Mouse (Mus musculus) macrophage (primary cell): Measurements from ENCODE around the gene Mycl. TPM values are rescaled to one million over a fixed set of nuclear protein-coding genes. Genes with fewer than 3 reads are reported as not detected.
"Not testable (repeated sequence)": the region's sequence is repeated elsewhere in the genome, so short reads cannot be mapped to it uniquely, and the experiment has no call there.

ENCODE experiments used
- H3K27ac ChIP-seq: fragments of 350-480 bp; formaldehyde crosslinking; 2 replicates; pipeline ENCODE4 v1.9.0; 2021
- H3K36me3 ChIP-seq: fragments of 350-480 bp; formaldehyde crosslinking; 2 replicates; pipeline ENCODE4 v1.9.0; 2021; ENCODE audit errors: inconsistent target
- H3K4me3 ChIP-seq: fragments of 350-480 bp; formaldehyde crosslinking; 2 replicates; pipeline ENCODE4 v1.9.0; 2021; ENCODE audit errors: inconsistent target
- H3K79me2 ChIP-seq: fragments of 350-480 bp; formaldehyde crosslinking; 2 replicates; pipeline ENCODE4 v1.9.0; 2021; ENCODE audit errors: inconsistent target
- WGBS: methylation state at CpG from one replicate; pipeline ENCODE4 v1.1.7; 2026; ENCODE audit warnings: inconsistent platforms; ENCODE audit not compliant: missing documents; 5-methylcytosine and 5-hydroxymethylcytosine counted together
- polyA plus RNA-seq: library from polyadenylated mRNA; stranded (reverse); fragments of 250-400 nt; gene quantifications from 3 replicates; pipeline ENCODE4 v1.2.4, GENCODE M21; 2018; ENCODE audit warnings: inconsistent platforms

The Mycl gene
- polyA plus RNA-seq, 1 experiment from 2014 or later: 0.07 TPM

DNA sequence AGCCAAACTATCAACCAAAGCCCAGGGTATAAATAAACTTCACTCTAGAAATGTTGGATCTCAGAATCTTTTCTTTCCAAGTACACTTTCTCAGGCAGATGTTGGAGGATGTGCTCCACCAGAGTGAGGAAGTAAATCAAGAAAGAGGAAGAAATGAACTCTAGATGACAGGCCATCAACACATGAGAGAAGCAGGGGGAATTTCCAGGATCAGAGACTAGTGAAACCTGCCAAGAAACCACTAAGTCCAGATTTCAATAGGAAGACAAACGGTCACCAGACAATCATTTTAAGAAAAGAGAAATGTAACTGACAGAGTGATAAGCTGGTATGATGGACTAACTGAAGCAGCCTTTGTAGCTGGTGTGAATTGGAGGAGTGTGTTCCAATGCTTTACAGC is 4.3 kb upstream of the Mycl start:
- Histone ChIP-seq H3K36me3 (no peaks in the 10 kb centered on the region), H3K79me2 (no peaks in the 10 kb centered on the region), H3K4me3 (no peak overlapping the region), H3K27ac (no peak overlapping the region)
- WGBS: 0% methylated on average over 1 of the region's 1 CpGs

DNA sequence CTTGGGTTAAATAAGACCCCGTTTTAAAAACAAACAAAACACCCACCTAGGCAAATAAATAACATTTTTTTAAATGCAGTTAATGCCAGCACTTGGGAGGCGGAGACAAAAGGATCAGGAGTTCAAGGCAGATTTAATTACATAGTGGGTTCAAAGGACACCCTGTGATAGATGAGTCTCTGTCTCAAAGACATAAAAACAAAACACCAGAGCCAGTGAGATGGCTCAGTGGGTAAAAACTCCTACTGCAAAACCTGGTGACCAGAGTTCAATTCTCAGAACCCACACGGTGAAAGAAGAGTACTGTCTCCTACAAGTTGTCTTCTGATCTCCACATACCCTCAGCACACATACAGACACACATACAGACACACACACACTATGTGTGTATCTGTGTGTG is 3.2 kb upstream of the Mycl start:
- Histone ChIP-seq H3K79me2 (no peaks in the 10 kb centered on the region), H3K27ac (no peak overlapping the region), H3K36me3 (no peaks in the 10 kb centered on the region), H3K4me3 (no peak overlapping the region)
- 88% methylated on average over 2 of the region's 3 CpGs for WGBS

DNA sequence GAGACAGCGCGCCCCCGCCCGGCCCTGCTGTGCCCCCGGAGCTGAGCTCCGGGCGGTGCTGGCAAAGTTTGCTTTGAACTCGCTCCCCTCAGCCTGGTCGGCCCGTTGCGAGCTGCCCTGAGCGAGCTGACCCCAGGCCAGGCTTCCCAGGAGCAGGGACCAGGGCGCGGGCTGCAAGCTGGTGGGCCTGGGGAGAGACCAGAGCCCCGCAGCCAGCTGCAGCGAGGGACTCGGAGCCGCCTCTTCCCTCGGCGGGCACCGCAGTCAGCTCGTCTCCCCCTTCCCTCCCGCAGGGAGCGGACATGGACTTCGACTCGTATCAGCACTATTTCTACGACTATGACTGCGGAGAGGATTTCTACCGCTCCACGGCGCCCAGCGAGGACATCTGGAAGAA is 767 bp downstream of the Mycl start:
- no peak overlapping the region for H3K27ac ChIP-seq
- H3K36me3 ChIP-seq: no peaks in the 10 kb centered on the region
- H3K4me3 ChIP-seq: no peak overlapping the region
- WGBS: 4% methylated on average over 32 of the region's 32 CpGs
- no peaks in the 10 kb centered on the region for H3K79me2 ChIP-seq

DNA sequence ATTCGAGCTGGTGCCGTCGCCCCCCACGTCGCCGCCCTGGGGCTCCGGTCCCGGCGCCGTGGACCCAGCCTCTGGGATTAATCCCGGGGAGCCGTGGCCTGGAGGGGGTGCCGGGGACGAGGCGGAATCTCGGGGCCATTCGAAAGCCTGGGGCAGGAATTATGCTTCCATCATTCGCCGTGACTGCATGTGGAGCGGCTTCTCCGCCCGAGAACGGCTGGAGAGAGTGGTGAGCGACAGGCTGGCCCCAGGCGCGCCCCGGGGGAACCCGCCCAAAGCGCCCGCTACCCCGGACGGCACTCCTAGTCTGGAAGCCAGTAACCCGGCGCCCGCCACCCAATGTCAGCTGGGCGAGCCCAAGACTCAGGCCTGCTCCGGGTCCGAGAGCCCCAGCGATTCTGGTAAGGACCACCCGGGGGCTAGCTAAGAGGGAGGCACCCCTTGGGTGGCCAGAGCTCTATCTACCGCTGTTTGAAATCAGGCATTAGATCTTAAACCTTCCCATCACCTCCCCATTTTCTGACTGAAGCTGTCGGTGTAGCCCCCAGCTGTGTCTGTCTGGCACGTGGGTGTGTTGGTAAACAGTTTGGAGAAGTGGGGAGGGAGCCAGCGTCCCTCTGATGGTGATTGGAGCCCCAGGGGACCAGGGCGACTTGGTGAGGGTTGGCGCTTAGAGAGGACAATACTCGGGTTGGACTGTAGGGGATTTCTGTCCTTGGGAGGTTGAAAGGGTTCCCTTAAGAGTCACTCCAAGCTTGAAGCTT is 1.3 kb downstream of the Mycl start:
- no peak overlapping the region for H3K27ac ChIP-seq
- H3K4me3 ChIP-seq: no peak overlapping the region
- WGBS: 3% methylated on average over 37 of the region's 47 CpGs
- no peaks in the 10 kb centered on the region for H3K36me3 ChIP-seq
- H3K79me2 ChIP-seq: no peaks in the 10 kb centered on the region

DNA sequence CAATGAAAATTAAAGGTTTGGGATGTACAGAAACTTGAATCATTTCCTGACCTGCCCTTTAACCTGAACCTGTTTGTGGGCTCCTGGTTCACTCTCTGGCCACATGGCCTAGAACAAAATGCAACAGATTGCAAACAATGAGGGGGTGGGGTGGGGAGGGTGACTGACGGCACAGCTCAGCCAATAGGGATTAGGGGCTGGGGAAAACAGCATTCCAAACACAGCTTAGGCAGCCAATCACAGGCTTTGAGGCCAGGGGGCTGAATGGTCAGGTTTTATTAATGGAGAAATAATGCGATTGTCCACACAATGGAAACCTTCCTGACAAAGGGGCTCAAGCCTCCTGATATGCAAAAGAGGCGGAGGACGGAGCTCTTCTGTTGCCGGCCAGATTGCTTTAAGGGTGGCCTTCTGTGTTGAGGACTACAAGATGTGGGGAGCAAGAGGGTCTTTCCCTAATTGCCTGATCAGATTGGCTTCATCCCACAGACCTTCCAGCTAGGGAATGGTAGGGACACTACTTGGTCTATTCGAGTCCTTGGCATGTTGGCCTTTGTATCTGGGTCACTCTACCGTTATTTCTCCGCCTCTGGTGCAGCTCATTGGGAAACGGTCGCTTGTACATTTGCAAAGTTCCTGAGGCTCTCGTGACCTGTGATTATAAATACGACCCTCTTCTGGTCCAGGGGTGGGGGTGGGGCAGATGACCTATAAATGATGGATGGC is 3.2 kb downstream of the Mycl start:
- Histone ChIP-seq H3K4me3 (no peak overlapping the region), H3K79me2 (no peaks in the 10 kb centered on the region), H3K27ac (no peak overlapping the region), H3K36me3 (no peaks in the 10 kb centered on the region)
- 47% methylated on average over 12 of the region's 12 CpGs for WGBS

DNA sequence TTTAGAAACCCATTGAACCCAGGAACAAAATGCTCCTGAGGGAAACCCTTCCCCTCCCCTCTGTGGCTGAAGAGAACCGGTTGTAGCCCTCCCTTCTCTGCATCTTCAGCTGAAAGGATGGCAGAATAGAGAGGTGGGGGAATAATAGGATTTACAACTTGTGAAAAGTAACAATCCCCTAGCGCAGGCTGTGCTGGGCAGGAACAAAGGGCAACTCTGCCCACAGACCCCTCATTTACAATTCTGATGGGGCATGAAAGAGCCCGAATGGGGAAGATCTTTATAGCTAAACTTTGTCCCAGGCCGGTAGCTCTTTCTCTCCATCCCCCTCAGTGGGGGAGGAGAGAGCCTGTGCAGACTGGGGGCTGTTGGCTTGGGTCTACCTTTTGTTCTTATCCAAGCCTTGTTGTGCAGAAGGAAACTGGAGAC is 3.8 kb downstream of the Mycl start:
- Histone ChIP-seq H3K36me3 (no peaks in the 10 kb centered on the region), H3K27ac (no peak overlapping the region), H3K79me2 (no peaks in the 10 kb centered on the region), H3K4me3 (no peak overlapping the region)
- 46% methylated on average over 4 of the region's 4 CpGs for WGBS

DNA sequence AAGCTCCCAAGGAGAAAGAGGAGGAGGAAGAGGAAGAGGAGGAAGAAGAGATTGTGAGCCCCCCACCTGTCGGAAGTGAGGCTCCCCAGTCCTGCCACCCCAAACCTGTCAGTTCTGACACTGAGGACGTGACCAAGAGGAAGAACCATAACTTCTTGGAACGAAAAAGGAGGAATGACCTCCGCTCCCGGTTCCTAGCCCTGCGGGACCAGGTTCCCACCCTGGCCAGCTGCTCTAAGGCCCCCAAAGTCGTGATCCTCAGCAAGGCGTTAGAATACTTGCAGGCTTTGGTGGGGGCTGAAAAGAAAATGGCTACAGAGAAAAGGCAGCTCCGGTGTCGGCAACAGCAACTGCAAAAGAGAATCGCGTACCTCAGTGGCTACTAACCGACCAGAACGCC is 4.7 kb downstream of the Mycl start:
- Histone ChIP-seq H3K27ac (no peak overlapping the region), H3K36me3 (no peaks in the 10 kb centered on the region), H3K79me2 (no peaks in the 10 kb centered on the region), H3K4me3 (no peak overlapping the region)
- WGBS: 75% methylated on average over 14 of the region's 14 CpGs

DNA sequence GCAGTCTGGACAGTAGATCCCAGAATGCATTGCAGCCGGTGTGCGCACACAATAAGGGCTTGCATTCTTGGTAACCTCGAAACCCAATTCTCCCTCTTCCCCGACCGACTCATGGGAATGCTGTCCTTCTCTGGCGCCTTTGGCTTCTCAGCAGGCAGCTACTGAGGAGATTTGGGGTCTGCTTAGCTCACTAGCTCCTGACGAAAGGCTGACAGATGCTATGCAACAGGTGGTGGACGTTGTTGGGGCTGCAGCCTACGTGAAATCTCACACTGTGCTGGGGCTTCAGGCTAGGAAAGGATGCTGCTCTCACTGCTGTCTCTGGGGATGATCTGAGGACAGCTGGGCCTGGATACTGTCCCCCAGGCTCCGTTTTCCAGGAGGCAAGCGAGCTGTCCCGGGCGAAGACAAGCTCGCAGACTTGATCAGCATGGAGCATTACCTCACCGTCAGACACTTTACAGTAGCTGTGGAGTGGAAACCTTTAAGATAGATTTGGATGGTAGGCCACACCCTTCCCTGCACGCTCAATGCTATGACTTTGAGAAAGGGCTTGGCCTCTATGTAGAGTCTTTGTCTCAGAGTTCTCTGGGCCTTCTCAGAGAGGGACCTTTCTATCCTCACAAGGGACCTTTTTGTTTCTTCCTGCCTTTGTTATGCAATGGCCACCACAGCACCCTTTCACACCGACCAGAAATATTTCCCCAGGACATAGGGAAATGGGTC is 5.3 kb downstream of the Mycl start:
- Histone ChIP-seq H3K36me3 (no peaks in the 10 kb centered on the region), H3K4me3 (no peak overlapping the region), H3K79me2 (no peaks in the 10 kb centered on the region), H3K27ac (no peak overlapping the region)
- 81% methylated on average over 17 of the region's 17 CpGs for WGBS

DNA sequence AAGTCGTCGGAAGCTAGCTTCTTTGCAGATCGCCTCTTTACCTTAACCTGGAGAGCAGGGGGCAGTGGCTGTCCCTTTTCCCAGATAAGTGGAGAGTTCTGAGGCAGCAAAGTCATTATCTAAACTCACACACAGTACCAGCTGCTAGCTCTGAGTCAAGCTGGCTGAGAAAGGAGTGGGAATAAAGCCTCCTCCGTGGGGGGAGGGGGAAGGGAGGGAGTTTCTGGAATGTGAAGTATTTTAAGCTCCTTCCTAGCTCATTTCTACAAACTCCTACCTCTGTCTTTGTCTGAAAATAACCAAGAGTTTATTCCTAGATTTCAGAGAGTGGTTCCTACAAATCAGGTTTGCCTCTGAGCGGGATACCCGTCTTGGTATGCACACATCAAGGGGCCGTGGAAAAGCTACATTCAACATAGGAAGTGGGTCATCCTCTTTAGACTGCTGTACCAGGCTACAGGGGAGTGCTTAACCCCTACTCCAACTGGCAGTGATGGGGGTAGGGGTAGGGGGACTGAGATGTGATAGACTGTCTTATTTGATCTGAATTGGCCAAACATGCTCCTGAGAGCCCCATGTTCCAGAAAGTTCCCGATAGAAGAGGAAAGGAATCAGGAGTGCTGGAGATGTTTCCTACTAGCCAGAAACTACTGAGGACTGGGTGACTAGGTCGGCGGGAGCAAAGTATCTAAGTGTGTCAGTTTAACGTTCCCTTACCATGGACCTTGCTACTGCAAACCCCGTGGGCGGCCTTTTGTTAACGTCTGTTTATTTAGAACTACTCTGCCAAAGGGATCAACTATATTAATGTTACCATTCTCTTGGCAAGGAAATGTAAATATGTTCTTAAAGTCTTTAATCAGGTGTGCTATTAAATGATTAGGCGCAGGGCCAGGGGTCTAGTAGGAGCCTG is 9.9 kb downstream of the Mycl start:
- no peak overlapping the region for H3K4me3 ChIP-seq
- no peaks in the 10 kb centered on the region for H3K36me3 ChIP-seq
- H3K27ac ChIP-seq: no peak overlapping the region
- no peaks in the 10 kb centered on the region for H3K79me2 ChIP-seq
- 81% methylated on average over 14 of the region's 15 CpGs for WGBS

DNA sequence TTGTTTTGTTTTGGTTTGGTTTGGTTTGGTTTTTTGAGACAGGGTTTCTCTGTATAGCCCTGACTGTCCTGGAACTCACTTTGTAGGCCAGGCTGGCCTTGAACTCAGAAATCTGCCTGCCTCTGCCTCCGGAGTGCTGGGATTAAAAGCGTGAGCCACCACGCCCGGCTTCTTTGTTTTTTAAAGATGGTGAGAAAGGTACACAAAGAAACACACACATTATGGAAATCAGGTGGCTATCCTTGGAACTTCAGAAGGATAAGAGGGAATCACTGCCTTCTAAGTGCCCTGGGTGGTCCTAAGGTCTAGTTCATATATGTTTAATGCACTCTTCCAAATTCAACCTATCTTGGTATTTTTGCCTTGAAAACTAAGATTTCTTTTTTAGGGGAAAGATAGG is 17.0 kb downstream of the Mycl start:
- H3K36me3 ChIP-seq, H3K4me3 ChIP-seq, H3K27ac ChIP-seq: not testable (repeated sequence)
- WGBS: 96% methylated on average over 4 of the region's 4 CpGs
- peaks cover 11% of the 10 kb centered on the region for H3K79me2 ChIP-seq

DNA sequence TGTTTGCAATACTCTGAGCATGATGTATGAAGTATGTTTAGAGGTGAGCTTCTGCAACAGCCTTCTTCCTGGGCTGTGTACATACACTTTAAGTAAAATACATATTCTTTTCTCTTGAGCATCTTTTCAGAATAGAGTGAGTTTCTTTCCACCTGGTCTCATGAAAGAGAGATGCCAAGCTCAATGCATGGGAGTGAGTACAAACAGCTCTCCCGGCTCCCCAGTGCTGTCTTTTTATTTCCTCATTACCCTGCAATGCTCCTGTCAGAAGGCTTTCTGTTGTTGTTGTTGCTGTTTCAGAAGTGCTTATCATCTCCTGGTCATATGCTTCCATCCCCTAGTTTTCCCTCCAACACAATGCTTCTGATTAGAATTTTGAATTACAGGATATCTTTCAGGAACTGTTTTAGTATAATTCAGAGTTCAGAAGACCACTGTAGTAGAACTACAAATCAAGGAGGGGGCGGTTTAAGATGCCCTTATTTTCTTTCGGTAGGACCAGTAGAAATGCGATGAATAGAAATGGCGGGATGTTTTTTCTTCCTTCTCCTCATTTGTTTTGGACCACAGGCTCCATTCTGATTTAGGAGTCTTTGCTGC is 18.0 kb downstream of the Mycl start:
- WGBS: 76% methylated on average over 5 of the region's 5 CpGs

DNA sequence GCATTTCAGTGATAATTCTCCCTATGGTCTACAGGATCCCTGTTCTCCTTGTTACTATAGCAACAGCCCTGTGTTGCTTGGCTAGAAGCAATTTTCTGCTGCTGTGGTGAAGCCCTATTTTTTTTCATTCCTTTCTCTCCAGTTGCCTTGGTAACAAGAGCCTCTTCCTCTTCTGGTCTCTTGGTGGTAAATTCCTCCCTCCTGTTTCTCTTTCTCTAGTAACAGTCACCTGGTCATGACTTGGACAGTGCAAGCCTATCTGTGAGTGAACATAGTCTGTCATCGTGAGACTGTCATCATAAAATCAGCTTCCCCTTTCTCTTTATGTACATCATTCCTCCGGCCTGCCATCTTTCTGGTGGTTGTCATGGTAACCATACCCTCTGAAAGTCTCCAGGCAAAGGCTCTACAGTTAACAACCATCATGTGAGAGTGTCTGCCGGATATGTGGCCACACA is 18.5 kb downstream of the Mycl start:
- H3K4me3 ChIP-seq: no peak overlapping the region
- no peaks in the 10 kb centered on the region for H3K36me3 ChIP-seq
- 14% methylated on average over 3 of the region's 3 CpGs for WGBS
- no peak overlapping the region for H3K27ac ChIP-seq
- peaks cover 22% of the 10 kb centered on the region for H3K79me2 ChIP-seq

More for the DNA sequence above, 18.0 kb downstream of the Mycl start:
- H3K79me2 ChIP-seq: peaks cover 20% of the 10 kb centered on the region
- H3K27ac ChIP-seq: no peak overlapping the region
- H3K4me3 ChIP-seq: no peak overlapping the region
- H3K36me3 ChIP-seq: no peaks in the 10 kb centered on the region

DNA sequence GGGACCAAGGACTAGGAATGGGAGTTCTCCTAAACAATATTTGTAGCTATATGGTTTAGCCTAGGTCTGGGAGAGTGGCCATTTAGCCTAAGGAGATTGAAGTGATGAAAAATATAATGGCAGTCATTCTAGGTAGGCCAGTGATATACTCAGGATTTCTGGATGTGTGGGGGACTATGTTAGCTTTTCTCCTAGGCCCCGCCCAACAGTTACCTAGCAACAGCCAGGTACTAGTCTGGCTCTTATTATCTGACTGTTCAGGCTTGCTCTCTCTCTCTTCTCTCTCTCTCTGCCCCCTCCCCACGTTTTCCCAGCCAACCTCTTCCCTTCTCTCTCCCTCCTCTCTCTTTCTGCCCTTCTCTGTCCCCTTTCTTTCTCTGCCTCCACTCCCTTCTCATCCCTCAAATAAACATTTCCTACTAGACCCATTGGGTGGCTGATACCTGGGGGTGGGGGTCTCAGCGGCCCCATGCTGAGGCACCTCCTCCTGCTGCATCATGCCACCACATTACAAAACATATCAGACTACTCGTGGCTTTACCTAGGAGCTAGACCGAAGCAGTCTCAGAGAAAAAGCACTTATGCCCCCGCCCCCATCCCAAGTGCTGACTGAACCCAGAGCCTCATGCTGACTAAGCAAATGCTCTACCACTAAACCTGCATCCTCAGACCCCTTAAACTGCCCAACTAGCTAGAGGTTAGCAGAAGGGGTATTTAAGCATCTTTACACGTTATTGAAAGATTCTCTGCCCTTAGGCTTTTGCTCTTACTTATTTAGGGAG is 19.2 kb downstream of the Mycl start:
- WGBS: 84% methylated on average over 7 of the region's 7 CpGs
- Histone ChIP-seq H3K36me3 (no peaks in the 10 kb centered on the region), H3K27ac (no peak overlapping the region), H3K4me3 (no peak overlapping the region), H3K79me2 (peaks cover 28% of the 10 kb centered on the region)
